Mouse (Mus musculus) spleen, postnatal 4 days (tissue): ENCODE results near the gene Pcyt2.

Source experiments
- DNase-seq, 2 experiments: peaks; one replicate each; pipeline ENCODE4 v3.0.0; 2022; ENCODE audit warnings: low spot score in 2 of 2

Pcyt2 gene

GRCm38 (mm10) chr11:120560952-120561728 lies 56.6 kb downstream of the Pcyt2 start:
- no peak for DNase-seq
